Mouse (Mus musculus) gonadal fat pad, adult 2 months (tissue): ENCODE measurements around the gene Olfr697. TPM values are rescaled to one million over a fixed set of nuclear protein-coding genes. Genes with fewer than 3 reads are reported as not detected.
"Not testable (repeated sequence)": the region's sequence is repeated elsewhere in the genome, so short reads cannot be mapped to it uniquely, and the experiment has no call there.

Experiments
- DNase-seq: peaks from one replicate; pipeline ENCODE4 v3.0.0-alpha.2; 2012; ENCODE audit warnings: low read depth
- polyA plus RNA-seq: library from polyadenylated mRNA; depleted of rRNA; stranded (reverse); fragments of >200 nt; gene quantifications from 2 replicates; pipeline ENCODE4 v1.2.3, GENCODE M21; 2012; rRNA removed

Olfr697 gene
- polyA plus RNA-seq: not detected in 2 replicates

DNA sequence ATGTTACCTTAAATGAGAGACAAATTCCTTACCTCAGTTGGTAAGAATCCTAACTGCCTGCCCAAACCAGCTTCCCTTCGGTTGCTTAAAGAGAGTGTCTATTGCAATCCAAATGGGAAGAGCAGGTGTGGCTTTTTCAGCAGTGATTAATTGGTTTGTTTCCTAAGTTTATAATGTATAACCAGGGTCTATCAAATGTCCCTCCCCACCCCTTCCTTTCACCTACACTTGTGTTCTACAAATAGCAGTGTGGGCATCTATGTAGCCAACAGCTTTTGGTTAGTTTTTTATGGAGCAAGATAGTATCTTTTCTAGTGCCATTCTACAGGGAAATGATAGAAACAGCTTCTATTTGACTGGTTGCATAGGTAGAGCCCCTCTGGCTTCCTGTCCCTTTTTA lies at the start of gene Olfr697:
TSS of gene Olfr697 (minus strand) at position 101 of the 400 bp plus-strand sequence.
- DNase-seq: no peak

DNA sequence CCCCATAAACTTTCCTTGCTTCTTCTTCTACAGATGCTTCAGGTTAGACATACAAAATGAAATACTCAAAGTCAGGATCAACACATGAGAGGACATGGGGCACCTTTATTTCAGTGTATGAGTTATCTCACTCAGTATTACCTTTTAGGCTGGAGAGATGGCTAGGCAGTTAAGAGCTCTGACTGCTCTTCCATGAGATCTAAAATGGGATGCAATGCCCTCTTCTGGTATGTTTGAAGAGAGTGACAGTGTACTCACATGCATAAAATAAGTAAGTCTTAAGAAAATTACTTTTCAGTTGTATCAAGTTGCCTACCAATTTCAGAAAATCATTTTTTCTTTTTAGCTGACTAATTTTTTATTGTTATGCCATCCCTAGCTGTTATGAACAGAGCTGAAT lies 46.1 kb upstream of the Olfr697 start:
- no peak for DNase-seq

DNA sequence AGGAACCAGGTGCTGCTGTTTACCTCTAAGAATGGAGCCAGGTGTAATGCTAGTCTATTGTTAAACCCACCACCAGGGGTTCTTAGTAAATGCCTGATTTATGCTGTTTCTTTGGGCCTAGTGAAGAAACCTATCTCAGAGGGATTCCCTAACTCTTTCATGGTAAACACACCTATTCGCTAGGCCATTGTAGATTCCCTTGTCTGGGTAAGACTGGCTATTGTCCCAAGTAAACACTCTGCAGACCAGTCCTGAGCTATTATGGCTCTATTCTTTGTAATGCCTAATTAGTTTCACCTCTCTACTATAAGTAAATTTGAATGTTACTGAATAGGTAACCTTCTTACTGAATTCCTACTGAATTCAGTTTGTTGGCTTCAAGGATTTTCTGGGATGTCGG lies 18.8 kb upstream of the Olfr697 start:
- DNase-seq: not testable (repeated sequence)

DNA sequence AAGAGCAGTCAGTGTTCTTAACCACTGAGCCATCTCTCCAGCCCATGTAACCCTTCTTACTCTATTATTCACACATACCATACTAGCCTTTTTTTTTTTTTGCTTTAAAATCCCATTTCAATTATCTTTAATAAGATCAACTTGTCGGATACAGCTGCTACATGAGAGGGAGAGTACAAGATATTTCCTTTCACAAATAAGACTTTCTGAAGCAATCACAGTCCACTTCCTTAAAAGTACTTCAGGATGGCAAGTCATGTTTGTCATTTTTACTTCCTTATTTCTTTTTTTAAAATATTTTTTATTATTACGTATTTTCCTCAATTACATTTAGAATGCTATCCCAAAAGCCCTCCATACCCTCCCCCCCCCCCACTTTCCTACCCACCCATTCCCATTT lies 16.6 kb upstream of the Olfr697 start:
- no peak for DNase-seq

DNA sequence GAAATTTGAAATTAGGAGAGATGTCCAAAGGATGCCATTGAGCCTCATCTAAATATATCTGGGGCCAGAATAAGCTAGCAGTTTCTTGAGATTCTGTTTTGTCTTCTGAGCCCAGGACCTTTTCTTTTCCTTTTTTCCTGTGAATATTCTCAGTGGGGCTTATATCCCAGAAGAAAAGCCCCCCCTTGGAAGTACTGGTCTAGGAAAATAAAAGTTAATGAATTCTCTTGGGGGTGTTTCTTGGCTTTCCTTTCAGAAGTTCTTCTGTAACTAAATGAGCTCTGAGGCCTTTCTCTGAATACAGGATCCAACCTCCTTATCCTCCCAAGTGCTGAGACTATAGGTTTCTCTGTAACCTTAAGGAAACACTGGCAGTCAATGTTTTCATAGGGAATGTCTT lies 13.1 kb upstream of the Olfr697 start, which contains the start of gene Olfr698:
TSS of gene Olfr698 (minus strand) at position 101 of the 400 bp plus-strand sequence.
- DNase-seq: no peak

DNA sequence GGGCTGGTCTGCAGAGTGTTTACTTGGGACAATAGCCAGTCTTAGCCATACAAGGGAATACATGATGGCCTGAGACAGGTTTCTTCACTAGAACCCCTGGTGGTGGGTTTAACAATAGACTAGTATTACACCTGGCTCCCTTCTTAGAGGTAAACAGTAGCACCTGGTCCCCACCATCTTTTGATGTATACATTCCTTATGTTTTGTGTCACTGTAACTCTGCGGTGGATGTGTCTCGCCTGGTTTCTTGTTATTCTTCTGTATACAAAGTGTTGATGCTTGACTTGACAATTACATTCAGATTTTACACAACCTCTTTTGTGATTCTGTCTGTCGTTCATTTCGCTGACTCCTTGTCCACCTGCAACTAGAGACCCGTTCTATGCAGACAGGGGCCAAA lies 3.6 kb upstream of the Olfr697 start:
- DNase-seq: no peak

DNA sequence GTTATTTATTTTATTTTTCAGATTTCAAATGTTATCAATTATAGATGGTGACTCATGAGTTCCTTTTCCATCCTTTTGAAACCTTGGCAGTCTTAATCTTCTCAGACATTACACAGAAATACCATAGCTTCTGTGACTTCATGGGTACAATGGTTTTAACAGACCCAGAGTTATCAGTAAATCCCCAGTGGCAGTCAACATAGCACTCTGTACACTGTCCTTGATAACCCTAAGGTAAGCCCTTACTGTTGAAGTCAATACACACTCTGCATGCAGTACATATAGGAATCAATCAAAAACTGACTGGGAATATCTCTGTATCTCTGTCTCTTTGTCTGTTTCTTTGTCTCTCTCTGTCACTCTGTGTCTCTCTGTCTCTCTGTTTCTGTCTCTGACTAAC lies 5.2 kb downstream of the Olfr697 start:
- DNase-seq: no peak

DNA sequence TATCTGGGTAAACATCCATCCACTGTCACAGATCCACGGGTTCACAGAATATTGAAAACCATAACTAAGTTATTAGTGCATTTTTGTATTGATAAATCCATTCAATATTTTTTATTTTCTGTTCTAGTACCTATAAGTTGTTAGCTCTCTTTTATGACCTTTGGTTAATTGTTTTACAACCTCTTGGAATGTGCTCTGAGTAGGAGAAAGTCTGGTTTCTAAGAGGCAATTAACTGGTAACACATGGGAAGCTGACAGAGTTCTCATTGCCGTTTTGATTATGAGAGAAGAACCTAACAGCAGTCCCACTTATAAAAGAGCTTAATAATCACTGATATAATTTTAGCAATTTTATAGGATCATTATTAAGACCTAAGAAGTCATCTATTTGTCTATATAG lies 8.5 kb downstream of the Olfr697 start:
- DNase-seq: no peak

DNA sequence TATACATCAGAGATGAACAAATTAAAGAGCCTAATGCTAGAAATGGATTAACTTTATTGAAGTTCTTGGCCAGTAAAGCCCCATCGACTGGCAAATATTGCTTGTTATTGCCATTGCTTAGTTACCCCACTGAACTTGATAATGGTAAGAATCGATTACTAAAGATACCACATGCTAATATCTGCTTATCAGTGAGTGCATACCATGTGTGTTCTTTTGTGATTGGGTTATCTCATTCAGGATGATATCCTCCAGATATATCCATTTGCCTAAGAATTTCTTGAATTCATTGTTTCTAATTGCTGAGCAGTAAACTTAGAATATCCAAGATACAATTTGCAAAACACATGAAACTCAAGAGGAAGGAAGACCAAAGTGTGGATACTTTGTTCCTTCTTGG lies 16.6 kb downstream of the Olfr697 start:
- DNase-seq: not testable (repeated sequence)

DNA sequence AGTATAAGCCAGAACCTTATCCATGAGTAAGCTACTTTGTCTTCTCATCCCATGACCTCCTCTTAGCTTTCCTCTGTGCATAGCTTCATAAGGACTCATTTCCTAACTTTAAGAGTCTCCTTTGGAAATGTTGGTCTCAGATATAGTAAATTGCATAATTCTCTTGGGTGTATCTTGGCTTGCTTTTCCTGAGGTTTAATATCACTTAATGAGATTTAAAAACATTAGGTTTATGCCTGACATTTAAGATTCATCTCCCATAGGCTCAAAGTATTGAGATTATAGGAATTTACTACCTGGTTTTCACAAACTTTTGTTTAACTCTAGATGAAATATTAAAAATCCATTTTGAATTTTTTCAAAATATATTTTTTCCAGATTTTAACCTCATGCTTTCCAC lies 25.9 kb downstream of the Olfr697 start, which contains the start of gene Olfr695:
TSS of gene Olfr695 (minus strand) at position 101 of the 400 bp plus-strand sequence.
- DNase-seq: no peak

DNA sequence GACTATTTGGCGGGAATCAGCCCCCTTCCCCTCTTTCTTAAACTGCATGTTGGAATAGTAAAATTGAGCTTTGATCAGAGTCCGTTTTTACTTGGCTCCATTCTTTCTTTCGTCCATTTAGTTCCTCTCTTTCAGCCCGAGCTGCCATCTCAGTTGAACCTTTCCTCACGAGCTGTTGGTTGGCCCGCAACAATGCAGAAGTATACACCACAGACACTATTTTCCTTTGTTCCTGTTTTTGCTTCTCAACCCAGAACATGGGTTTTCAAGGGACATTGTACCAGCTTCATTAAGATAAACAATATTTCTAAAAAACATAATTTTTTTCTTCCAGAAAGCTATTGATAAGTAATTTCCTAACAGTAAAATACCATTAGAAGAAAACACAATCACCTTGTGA lies 30.8 kb downstream of the Olfr697 start:
- no peak for DNase-seq

DNA sequence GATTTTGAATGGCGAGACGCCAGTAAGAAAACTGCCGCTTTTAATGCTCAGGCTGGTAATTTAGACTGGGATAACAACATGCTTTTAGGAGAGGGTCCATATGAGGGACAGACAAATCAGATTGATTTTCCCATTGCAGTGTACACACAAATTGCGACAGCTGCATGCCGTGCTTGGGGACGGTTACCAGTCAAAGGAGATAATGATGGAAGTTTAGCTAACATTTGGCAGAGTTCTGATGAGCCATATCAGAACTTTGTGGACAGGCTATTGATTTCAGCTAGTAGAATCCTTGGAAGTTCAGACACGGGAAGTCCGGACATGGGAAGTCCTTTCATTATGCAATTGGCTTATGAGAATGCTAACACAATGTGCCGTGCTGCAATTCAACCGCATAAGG lies 34.5 kb downstream of the Olfr697 start:
- not testable (repeated sequence) for DNase-seq

DNA sequence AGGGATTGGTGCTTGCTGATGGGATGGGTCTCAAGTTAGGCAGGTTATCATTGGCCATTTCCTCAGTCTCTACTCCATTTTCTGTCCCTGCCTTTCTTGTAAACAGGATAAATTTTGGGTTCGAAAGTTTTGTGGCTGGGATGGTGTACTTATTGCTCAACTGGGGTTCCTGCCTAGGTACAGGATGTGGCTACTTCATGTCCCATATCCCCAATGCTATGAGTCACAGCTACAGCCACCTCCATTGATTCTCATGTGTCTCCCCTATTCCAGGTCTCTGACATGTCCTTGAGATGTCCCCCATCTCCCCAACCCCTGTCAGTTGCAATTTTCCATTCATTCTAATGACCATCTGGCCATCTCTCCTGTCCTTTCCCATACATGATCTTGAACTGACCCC lies 45.4 kb downstream of the Olfr697 start:
- no peak for DNase-seq

DNA sequence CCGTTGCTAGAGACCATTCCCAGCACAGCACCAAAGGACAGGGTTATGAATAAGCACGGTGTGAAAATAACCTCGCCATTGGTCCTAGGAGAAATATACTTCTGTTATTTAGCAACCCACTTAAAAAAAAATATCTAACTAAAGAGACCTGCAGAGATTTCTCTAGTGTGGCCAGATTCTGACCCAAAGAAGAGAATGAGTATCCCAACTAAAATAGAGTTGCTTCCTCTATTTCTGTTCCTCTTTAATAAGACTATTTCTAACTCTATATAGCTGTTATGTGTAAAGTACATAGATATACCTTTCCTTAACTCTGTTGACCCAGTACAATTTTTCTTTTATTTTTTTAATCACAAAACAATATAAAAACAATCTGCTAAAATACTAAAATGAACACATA lies 49.3 kb downstream of the Olfr697 start:
- DNase-seq: no peak

DNA sequence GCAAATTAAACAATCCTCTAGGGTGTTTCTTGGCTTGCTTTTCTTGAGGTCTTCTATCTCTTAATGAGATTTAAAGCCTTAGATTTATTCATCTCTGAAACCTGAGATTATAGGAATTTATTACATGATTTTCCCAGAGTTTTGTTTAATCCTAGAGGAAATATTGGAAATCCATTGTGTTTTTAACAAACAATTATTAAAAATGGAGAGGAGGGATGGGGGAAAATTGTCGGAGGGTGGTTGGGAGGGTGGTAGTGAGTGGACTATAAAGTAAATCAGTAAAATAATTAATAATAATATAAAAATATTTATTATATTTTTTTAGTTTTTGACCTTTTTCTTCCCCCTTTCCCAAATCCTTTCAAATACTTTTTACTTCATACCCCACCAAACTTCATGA lies 50.5 kb downstream of the Olfr697 start, which contains the start of gene Olfr694:
TSS of gene Olfr694 (minus strand) at position 101 of the 400 bp plus-strand sequence.
- no peak for DNase-seq

Other genes with a start within 250 kb of the Olfr697 start
- gene Olfr693, start 61.9 kb downstream of the Olfr697 start, polyA plus RNA-seq: not detected in 2 replicates
- gene Olfr694, start 50.6 kb downstream of the Olfr697 start, polyA plus RNA-seq: not detected in 2 replicates
- not detected in 2 replicates for gene Olfr695, start 26.0 kb downstream of the Olfr697 start, polyA plus RNA-seq
- not detected in 2 replicates for gene Olfr698, start 13.0 kb upstream of the Olfr697 start, polyA plus RNA-seq
- not detected in 2 replicates for gene Olfr699, start 50.8 kb upstream of the Olfr697 start, polyA plus RNA-seq
- gene Olfr700, start 66.4 kb upstream of the Olfr697 start, polyA plus RNA-seq: not detected in 2 replicates
- 0.14 TPM in 1 of 2 replicates, not detected in the other for gene Olfr701, start 71.7 kb upstream of the Olfr697 start, polyA plus RNA-seq
- not detected in 2 replicates for gene Olfr702, start 91.5 kb upstream of the Olfr697 start, polyA plus RNA-seq
- not detected in 2 replicates for gene Olfr703, start 100.9 kb upstream of the Olfr697 start, polyA plus RNA-seq
- gene Olfr704, start 120.7 kb upstream of the Olfr697 start, polyA plus RNA-seq: not detected in 2 replicates
- not detected in 2 replicates for gene Olfr705, start 134.4 kb upstream of the Olfr697 start, polyA plus RNA-seq
- gene Olfr706, start 145.7 kb upstream of the Olfr697 start, polyA plus RNA-seq: not detected in 2 replicates
- not detected in 2 replicates for gene Olfr707, start 158.8 kb upstream of the Olfr697 start, polyA plus RNA-seq
- gene Olfr1532-ps1, start 165.6 kb upstream of the Olfr697 start, polyA plus RNA-seq: not detected in 2 replicates
- gene Olfr709-ps1, start 189.8 kb upstream of the Olfr697 start, polyA plus RNA-seq: not detected in 2 replicates
- not detected in 2 replicates for gene Olfr710, start 205.9 kb upstream of the Olfr697 start, polyA plus RNA-seq
- gene Olfr6, start 221.5 kb upstream of the Olfr697 start, polyA plus RNA-seq: not detected in 2 replicates
- gene Olfr711, start 233.0 kb upstream of the Olfr697 start, polyA plus RNA-seq: not detected in 2 replicates